Mouse (Mus musculus) kidney, embryonic 14.5 days (tissue): ENCODE measurements at regions not wholly inside any gene's neighbourhood (a gene's known extent, or its start where the extent isn't known, plus 50 kb on each side); places are given as distances from the start of the nearest gene placed in this dataset.
"Not testable (repeated sequence)": the region's sequence is repeated elsewhere in the genome, so short reads cannot be mapped to it uniquely, and the experiment has no call there.

Experiments
- ATAC-seq: fragments of 200-750 bp; cut with Nextera tagmentation; 2 replicates; pipeline ENCODE4 v1.8.0; 2017; ENCODE audit warnings: moderate number of reproducible peaks, mild to moderate bottlenecking, moderate TSS enrichment, moderate library complexity; ENCODE audit not compliant: low FRiP score, low TSS enrichment
- H3K27ac ChIP-seq: fragments of 300-500 bp; sonication (generic); 2 replicates; pipeline ENCODE4 v1.5.1; 2014; ENCODE audit warnings: low read depth, mild to moderate bottlenecking, low read length, moderate library complexity, mixed read lengths
- H3K27me3 ChIP-seq: fragments of 300-500 bp; sonication (generic); 2 replicates; pipeline ENCODE4 v1.6.1; 2014; ENCODE audit warnings: mild to moderate bottlenecking, low read length; ENCODE audit not compliant: control insufficient read depth, insufficient read depth
- H3K36me3 ChIP-seq: fragments of 300-500 bp; sonication (generic); 2 replicates; pipeline ENCODE4 v1.6.1; 2014; ENCODE audit warnings: low read length, mixed read lengths; ENCODE audit not compliant: control insufficient read depth, insufficient read depth
- H3K4me1 ChIP-seq: fragments of 300-500 bp; sonication (generic); 2 replicates; pipeline ENCODE4 v1.6.1; 2014; ENCODE audit warnings: low read length, mixed read lengths; ENCODE audit not compliant: control insufficient read depth, insufficient read depth
- H3K4me2 ChIP-seq: fragments of 300-500 bp; sonication (generic); replicated peaks from 2 replicates; pipeline ENCODE4 v1.6.1; 2014; ENCODE audit warnings: low read depth, mild to moderate bottlenecking, low read length
- H3K4me3 ChIP-seq: fragments of 300-500 bp; sonication (generic); 2 replicates; pipeline ENCODE4 v1.5.1; 2014; ENCODE audit warnings: mild to moderate bottlenecking, low read length
- H3K9ac ChIP-seq: fragments of 300-500 bp; sonication (generic); 2 replicates; pipeline ENCODE4 v1.6.1; 2014; ENCODE audit warnings: low read depth, mild to moderate bottlenecking, low read length, moderate library complexity
- H3K9me3 ChIP-seq: fragments of 300-500 bp; sonication (generic); 2 replicates; pipeline ENCODE4 v1.6.1; 2016; ENCODE audit warnings: low read length; ENCODE audit not compliant: control insufficient read depth
- WGBS: fragments of 180-500 bp; shearing (Covaris S2); extraction: QIAGEN DNeasy Blood & Tissue Kit; methylation state at CpG from one replicate; pipeline ENCODE4 v1.1.7; 2014; 5-methylcytosine and 5-hydroxymethylcytosine counted together

DNA sequence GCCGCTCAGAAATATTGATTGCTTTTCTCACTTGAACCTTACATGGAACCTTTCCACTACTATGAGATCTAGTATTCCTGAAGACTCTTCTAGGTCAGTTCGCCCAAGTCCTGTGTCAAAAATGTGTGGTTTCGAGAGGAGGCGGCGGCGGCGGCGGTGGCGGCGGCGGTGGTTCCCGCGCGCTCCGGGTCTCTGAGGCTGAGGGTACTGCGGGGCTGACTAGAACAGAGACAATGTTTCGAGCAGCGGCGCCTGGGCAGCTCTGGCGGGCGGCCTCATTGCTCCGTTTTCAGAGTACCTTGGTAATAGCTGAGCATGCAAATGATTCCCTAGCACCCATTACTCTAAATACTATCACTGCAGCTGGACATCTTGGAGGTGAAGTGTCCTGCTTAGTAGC lies 957.0 kb upstream of the Gm597 start:
- not testable (repeated sequence) for ATAC-seq

DNA sequence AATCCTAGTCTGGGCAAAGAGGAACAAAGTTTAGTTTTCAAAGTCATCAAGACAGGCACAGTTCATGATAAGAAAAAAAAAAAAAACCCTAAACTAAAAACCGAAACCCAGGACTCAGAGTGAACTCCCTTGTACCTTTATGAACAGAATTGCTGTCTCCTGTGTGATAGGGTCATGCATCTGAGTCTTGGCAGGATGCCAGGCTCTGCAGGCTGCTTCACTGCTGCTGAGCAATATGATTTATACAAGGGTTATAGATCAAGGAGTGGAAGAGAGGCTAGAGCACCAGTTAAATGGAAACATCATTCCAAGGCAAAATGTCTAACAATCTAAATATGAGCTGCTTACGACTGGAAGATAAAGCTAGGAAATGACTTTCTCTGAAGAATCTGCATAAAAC lies 951.9 kb upstream of the Gm597 start:
- no peak overlapping the region for H3K9ac ChIP-seq
- no peak overlapping the region for H3K27ac ChIP-seq
- peak; percentile 62; the same call in 1 of the 2 replicates for ATAC-seq
- no peak overlapping the region for H3K4me3 ChIP-seq
- H3K36me3 ChIP-seq, result no peaks in the 10 kb centered on the region
- H3K4me1 ChIP-seq, result no peaks in the 10 kb centered on the region
- no peaks in the 10 kb centered on the region for H3K9me3 ChIP-seq
- no peak overlapping the region for H3K4me2 ChIP-seq
- 41% methylated on average over 2 of the region's 2 CpGs for WGBS
- no peaks in the 10 kb centered on the region for H3K27me3 ChIP-seq

More for the DNA sequence above, 957.0 kb upstream of the Gm597 start:
- not testable (repeated sequence) for H3K36me3 ChIP-seq, H3K27ac ChIP-seq, H3K4me3 ChIP-seq, H3K4me2 ChIP-seq, H3K4me1 ChIP-seq, H3K9me3 ChIP-seq, H3K9ac ChIP-seq, H3K27me3 ChIP-seq
- 90% methylated on average over 22 of the region's 22 CpGs for whole genome bisulfite sequencing
